Mouse (Mus musculus) liver, embryonic 14.5 days (tissue): ENCODE results near the gene Hist2h3b. TPM values are rescaled to one million over a fixed set of nuclear protein-coding genes. Genes with fewer than 3 reads are reported as not detected.

Experiments
- ATAC-seq: fragments of 200-750 bp; cut with Nextera tagmentation; 2 replicates; pipeline ENCODE4 v1.8.0; 2017; ENCODE audit warnings: moderate number of reproducible peaks, mild to moderate bottlenecking, moderate library complexity; ENCODE audit not compliant: insufficient read depth
- DNase-seq, 3 experiments: peaks; one replicate each; pipeline ENCODE4 v3.0.0-alpha.2; 2012 to 2013; ENCODE audit warnings: low read depth in 3 of 3, low spot score in 3 of 3
- H3K27ac ChIP-seq: fragments of 300-500 bp; sonication (generic); 2 replicates; pipeline ENCODE4 v1.5.1; 2014; ENCODE audit warnings: moderate library complexity, mild to moderate bottlenecking, control low read depth, inconsistent platforms
- H3K27me3 ChIP-seq: fragments of 300-500 bp; sonication (generic); 2 replicates; pipeline ENCODE4 v1.6.1; 2014; ENCODE audit warnings: mild to moderate bottlenecking, low read length, moderate library complexity; ENCODE audit not compliant: control insufficient read depth, insufficient read depth
- H3K36me3 ChIP-seq: fragments of 300-500 bp; sonication (generic); replicated peaks from 2 replicates; pipeline ENCODE4 v1.6.1; 2014; ENCODE audit warnings: low read depth; ENCODE audit not compliant: control insufficient read depth, insufficient read depth
- H3K4me1 ChIP-seq, 2 experiments: fragments of 200-500 bp in 1 of 2; fragments of 300-500 bp in 1 of 2; sonication (generic) in 1 of 2; replicated peaks; 2 replicates each; pipeline ENCODE4 v1.6.1; 2012 to 2014; ENCODE audit warnings: antibody characterized with exemption in 1 of 2, inconsistent platforms in 1 of 2, low read length in 1 of 2; ENCODE audit not compliant: control insufficient read depth in 2 of 2, insufficient read depth in 2 of 2
- H3K4me2 ChIP-seq: fragments of 300-500 bp; sonication (generic); 2 replicates; pipeline ENCODE4 v1.6.1; 2014; ENCODE audit warnings: low read depth, mild to moderate bottlenecking, control low read depth, moderate library complexity
- H3K4me3 ChIP-seq, 2 experiments: fragments of 200-500 bp in 1 of 2; fragments of 300-500 bp in 1 of 2; sonication (generic) in 1 of 2; 2 replicates each; pipeline ENCODE4 v1.5.1; 2012 to 2014; ENCODE audit warnings: low read depth in 2 of 2, low read length in 2 of 2, mild to moderate bottlenecking in 2 of 2, control low read depth in 1 of 2, inconsistent platforms in 1 of 2, moderate library complexity in 1 of 2; ENCODE audit not compliant: insufficient read depth in 1 of 2
- H3K9ac ChIP-seq: fragments of 300-500 bp; sonication (generic); replicated peaks from 2 replicates; pipeline ENCODE4 v1.6.1; 2014; ENCODE audit warnings: mild to moderate bottlenecking, control low read depth, moderate library complexity
- H3K9me3 ChIP-seq: fragments of 300-500 bp; sonication (generic); 2 replicates; pipeline ENCODE4 v1.6.1; 2016; ENCODE audit warnings: low read length, mixed read lengths; ENCODE audit not compliant: control insufficient read depth
- CTCF ChIP-seq: IDR thresholded peaks from 2 replicates; pipeline ENCODE4 v1.5.1; 2016; ENCODE audit warnings: antibody characterized with exemption, low read depth, control low read depth
- EP300 ChIP-seq: IDR thresholded peaks from 2 replicates; pipeline ENCODE4 v1.6.1; 2016; ENCODE audit warnings: antibody characterized with exemption, low read depth
- WGBS: fragments of 180-500 bp; shearing (Covaris S2); extraction: QIAGEN DNeasy Blood & Tissue Kit; methylation state at CpG from one replicate; pipeline ENCODE4 v1.1.7; 2014; ENCODE audit not compliant: insufficient replicate concordance; 5-methylcytosine and 5-hydroxymethylcytosine counted together
- polyA plus RNA-seq, 2 experiments: library from polyadenylated mRNA; depleted of rRNA in 1 of 2; stranded (reverse) in 1 of 2; unstranded in 1 of 2; fragments of >200 nt; fragmentation: Nextera tagmentation in 1 of 2; extraction: Ambion mirVana in 1 of 2; gene quantifications; 2 replicates each; pipeline versions ENCODE4 v1.2.1 to v1.2.3; 2012 to 2014

Hist2h3b gene
- polyA plus RNA-seq, 2 experiments = 68.0 to 100 TPM

GRCm38 (mm10) chr3:96269511-96270474 is 1.3 kb downstream of the Hist2h3b start, which contains the start of gene Hist2h2bb:
Gene Hist2h2bb (plus strand): TSS chr3:96269752.
- DNase-seq (peak; percentile 98 to 99 (median 98)), ATAC-seq (peak; percentile 85)
- peak within 1 kb of the TSS; percentile 97 for H3K9ac ChIP-seq
- TF ChIP-seq EP300 = peak; percentile 70
- TF ChIP-seq CTCF = no peak
- H3K27ac ChIP-seq = peak within 1 kb of the TSS; percentile 97
- peaks cover 23 to 30% of the 10 kb centered on the region in 2 experiments for H3K4me1 ChIP-seq
- H3K4me2 ChIP-seq = peak within 1 kb of the TSS; percentile 82
- peak within 1 kb of the TSS; percentile 63 to 64 for H3K4me3 ChIP-seq
- no peaks in the 10 kb centered on the region for H3K9me3 ChIP-seq
- H3K27me3 ChIP-seq = no peaks in the 10 kb centered on the region
- under 1% methylated on average over 45 of the region's 45 CpGs for WGBS
- no peaks in the 10 kb centered on the region for H3K36me3 ChIP-seq

GRCm38 (mm10) chr3:96273591-96274465 is 5.4 kb downstream of the Hist2h3b start:
- H3K4me3 ChIP-seq = no peak overlapping the region
- ATAC-seq (no peak), DNase-seq (peak in 2 of 3 experiments; percentile 61 to 62)
- H3K4me1 ChIP-seq = peaks cover 10 to 13% of the 10 kb centered on the region in 2 experiments; a peak in 3 of 4 replicates
- H3K36me3 ChIP-seq = no peaks in the 10 kb centered on the region
- H3K9ac ChIP-seq = no peak overlapping the region
- no peaks in the 10 kb centered on the region for H3K27me3 ChIP-seq
- H3K4me2 ChIP-seq = no peak overlapping the region
- no peak overlapping the region for H3K27ac ChIP-seq
- no peak for TF ChIP-seq EP300
- no peak for TF ChIP-seq CTCF
- no peaks in the 10 kb centered on the region for H3K9me3 ChIP-seq
- WGBS = 37% methylated on average over 17 of the region's 17 CpGs

GRCm38 (mm10) chr3:96277428-96277799 is 9.0 kb downstream of the Hist2h3b start:
- H3K9ac ChIP-seq = peak overlapping the region; percentile 90
- no peaks in the 10 kb centered on the region for H3K9me3 ChIP-seq
- H3K27me3 ChIP-seq = no peaks in the 10 kb centered on the region
- 10% methylated on average over 8 of the region's 8 CpGs for WGBS
- ATAC-seq (peak; percentile 74), DNase-seq (peak in 2 of 3 experiments; percentile 52 to 58)
- H3K36me3 ChIP-seq = no peaks in the 10 kb centered on the region
- peak overlapping the region; percentile 70 to 74 for H3K4me3 ChIP-seq
- peak overlapping the region; percentile 74 for H3K27ac ChIP-seq
- H3K4me2 ChIP-seq = peak overlapping the region; percentile 98
- no peak for TF ChIP-seq EP300
- no peak; the same call in 1 of the 2 replicates for TF ChIP-seq CTCF
- peaks cover 10 to 13% of the 10 kb centered on the region in 2 experiments; a peak in 3 of 4 replicates for H3K4me1 ChIP-seq

- peak overlapping the region; percentile 90 for H3K9ac ChIP-seq
- H3K27me3 ChIP-seq = no peaks in the 10 kb centered on the region
- peak overlapping the region; percentile 70 to 74 for H3K4me3 ChIP-seq
- peak; percentile 90 for TF ChIP-seq CTCF
- TF ChIP-seq EP300 = no peak
- ATAC-seq = peak; percentile 91
- WGBS = under 1% methylated on average over 49 of the region's 49 CpGs
- H3K9me3 ChIP-seq = no peaks in the 10 kb centered on the region
- peak overlapping the region; percentile 74 for H3K27ac ChIP-seq
- H3K36me3 ChIP-seq = no peaks in the 10 kb centered on the region
- H3K4me1 ChIP-seq = peaks cover 10 to 13% of the 10 kb centered on the region in 2 experiments; a peak in 3 of 4 replicates
- peak overlapping the region; percentile 98 for H3K4me2 ChIP-seq
- DNase-seq = peak; percentile 69 to 74 (median 72)
Measured at GRCm38 (mm10) chr3:96277800-96278624, 9.6 kb downstream of the Hist2h3b start.
